Mouse (Mus musculus): ENCODE data around the gene Otud7a. TPM values are rescaled to one million over a fixed set of nuclear protein-coding genes. Genes with fewer than 3 reads are reported as not detected.

The Otud7a gene
- polyA plus RNA-seq, 1 experiment from 2014 or later, result 1.3 TPM

GRCm38 (mm10) chr7:63738142-63738541, 293.6 kb downstream of the Otud7a start:
- H3K4me2 ChIP-seq (replicated peaks; ENCODE audit: low read depth, low read length), result no peak overlapping the region
- no peak for DNase-seq (ENCODE audit: low spot score)
- H3K36me3 ChIP-seq (ENCODE audit: control insufficient read depth, insufficient read depth, low read length), result no peaks in the 10 kb centered on the region
- H3K9me3 ChIP-seq (ENCODE audit: control insufficient read depth, low read length), result no peaks in the 10 kb centered on the region
- no peak overlapping the region for H3K4me3 ChIP-seq (ENCODE audit: low read depth, low read length)
- ATAC-seq (ENCODE audit: low FRiP score), result no peak
- 81% methylated on average over 1 of the region's 1 CpGs for WGBS
- no peaks in the 10 kb centered on the region for H3K27me3 ChIP-seq (ENCODE audit: control insufficient read depth, insufficient read depth, low read length)
- no peaks in the 10 kb centered on the region for H3K4me1 ChIP-seq (replicated peaks; ENCODE audit: control insufficient read depth, insufficient read depth, low read length)
- H3K9ac ChIP-seq (ENCODE audit: low read depth, low read length), result no peak overlapping the region
- no peak overlapping the region for H3K27ac ChIP-seq (ENCODE audit: low read depth, low read length)

- Histone ChIP-seq H3K4me3 (ENCODE audit: low read depth, low read length) (no peak overlapping the region), H3K36me3 (ENCODE audit: control insufficient read depth, insufficient read depth, low read length) (no peaks in the 10 kb centered on the region), H3K27me3 (ENCODE audit: control insufficient read depth, insufficient read depth, low read length) (no peaks in the 10 kb centered on the region), H3K27ac (ENCODE audit: low read depth, low read length) (no peak overlapping the region), H3K4me2 (replicated peaks; ENCODE audit: low read depth, low read length) (no peak overlapping the region), H3K9ac (ENCODE audit: low read depth, low read length) (no peak overlapping the region), H3K4me1 (replicated peaks; ENCODE audit: control insufficient read depth, insufficient read depth, low read length) (no peaks in the 10 kb centered on the region), H3K9me3 (ENCODE audit: control insufficient read depth, low read length) (no peaks in the 10 kb centered on the region)
- WGBS, result 100% methylated on average over 1 of the region's 1 CpGs
- DNase-seq (ENCODE audit: low spot score) (no peak), ATAC-seq (ENCODE audit: low FRiP score) (no peak)
Measured at GRCm38 (mm10) chr7:63743116-63743515, 298.6 kb downstream of the Otud7a start.

- Histone ChIP-seq H3K27ac (ENCODE audit: low read depth, low read length) (no peak overlapping the region), H3K27me3 (ENCODE audit: control insufficient read depth, insufficient read depth, low read length) (peaks cover 25% of the 10 kb centered on the region), H3K4me1 (replicated peaks; ENCODE audit: control insufficient read depth, insufficient read depth, low read length) (no peaks in the 10 kb centered on the region; the same call in none of the 2 replicates), H3K36me3 (ENCODE audit: control insufficient read depth, insufficient read depth, low read length) (no peaks in the 10 kb centered on the region), H3K4me3 (ENCODE audit: low read depth, low read length) (no peak overlapping the region), H3K9me3 (ENCODE audit: control insufficient read depth, low read length) (no peaks in the 10 kb centered on the region), H3K9ac (ENCODE audit: low read depth, low read length) (no peak overlapping the region), H3K4me2 (replicated peaks; ENCODE audit: low read depth, low read length) (no peak overlapping the region)
- WGBS, result 50% methylated on average over 4 of the region's 4 CpGs
- DNase-seq (ENCODE audit: low spot score), result peak; percentile 77
- no peak for ATAC-seq (ENCODE audit: low FRiP score)
Measured at GRCm38 (mm10) chr7:63752081-63752480, 307.5 kb downstream of the Otud7a start.

- WGBS, result 18% methylated on average over 6 of the region's 6 CpGs
- H3K9ac ChIP-seq (ENCODE audit: low read depth, low read length), result no peak overlapping the region
- H3K36me3 ChIP-seq (ENCODE audit: control insufficient read depth, insufficient read depth, low read length), result no peaks in the 10 kb centered on the region
- DNase-seq (ENCODE audit: low spot score) (peak; percentile 74), ATAC-seq (ENCODE audit: low FRiP score) (peak; percentile 28)
- peaks cover 38% of the 10 kb centered on the region for H3K27me3 ChIP-seq (ENCODE audit: control insufficient read depth, insufficient read depth, low read length)
- H3K27ac ChIP-seq (ENCODE audit: low read depth, low read length), result no peak overlapping the region
- no peak overlapping the region for H3K4me3 ChIP-seq (ENCODE audit: low read depth, low read length)
- peaks cover 2% of the 10 kb centered on the region for H3K4me1 ChIP-seq (replicated peaks; ENCODE audit: control insufficient read depth, insufficient read depth, low read length)
- no peaks in the 10 kb centered on the region for H3K9me3 ChIP-seq (ENCODE audit: control insufficient read depth, low read length)
- no peak overlapping the region for H3K4me2 ChIP-seq (replicated peaks; ENCODE audit: low read depth, low read length)
Measured at GRCm38 (mm10) chr7:63753274-63753751, 308.8 kb downstream of the Otud7a start.

GRCm38 (mm10) chr7:63754573-63755475, 310.3 kb downstream of the Otud7a start:
- Histone ChIP-seq H3K4me1 (replicated peaks; ENCODE audit: control insufficient read depth, insufficient read depth, low read length) (peaks cover 2% of the 10 kb centered on the region), H3K27me3 (ENCODE audit: control insufficient read depth, insufficient read depth, low read length) (peaks cover 53% of the 10 kb centered on the region), H3K9me3 (ENCODE audit: control insufficient read depth, low read length) (no peaks in the 10 kb centered on the region), H3K36me3 (ENCODE audit: control insufficient read depth, insufficient read depth, low read length) (no peaks in the 10 kb centered on the region), H3K27ac (ENCODE audit: low read depth, low read length) (no peak overlapping the region), H3K4me3 (ENCODE audit: low read depth, low read length) (peak overlapping the region; percentile 37), H3K9ac (ENCODE audit: low read depth, low read length) (peak overlapping the region; percentile 50), H3K4me2 (replicated peaks; ENCODE audit: low read depth, low read length) (peak overlapping the region; percentile 89)
- WGBS, result 2% methylated on average over 42 of the region's 43 CpGs
- peak; percentile 47; the same call in 1 of the 2 replicates for ATAC-seq (ENCODE audit: low FRiP score)
- peak; percentile 49 for DNase-seq (ENCODE audit: low spot score)

- ATAC-seq (ENCODE audit: low FRiP score), result peak; percentile 56; the same call in 1 of the 2 replicates
- under 1% methylated on average over 13 of the region's 13 CpGs for WGBS
- Histone ChIP-seq H3K9ac (ENCODE audit: low read depth, low read length) (peak overlapping the region; percentile 50), H3K4me3 (ENCODE audit: low read depth, low read length) (peak overlapping the region; percentile 37), H3K4me1 (replicated peaks; ENCODE audit: control insufficient read depth, insufficient read depth, low read length) (peaks cover 2% of the 10 kb centered on the region), H3K9me3 (ENCODE audit: control insufficient read depth, low read length) (no peaks in the 10 kb centered on the region), H3K27me3 (ENCODE audit: control insufficient read depth, insufficient read depth, low read length) (peaks cover 57% of the 10 kb centered on the region), H3K4me2 (replicated peaks; ENCODE audit: low read depth, low read length) (peak overlapping the region; percentile 89), H3K36me3 (ENCODE audit: control insufficient read depth, insufficient read depth, low read length) (no peaks in the 10 kb centered on the region), H3K27ac (ENCODE audit: low read depth, low read length) (no peak overlapping the region)
- DNase-seq (ENCODE audit: low spot score), result peak; percentile 95
Measured at GRCm38 (mm10) chr7:63755476-63755948, 311.0 kb downstream of the Otud7a start.

- Histone ChIP-seq H3K4me1 (replicated peaks; ENCODE audit: control insufficient read depth, insufficient read depth, low read length) (peaks cover 2% of the 10 kb centered on the region), H3K9me3 (ENCODE audit: control insufficient read depth, low read length) (no peaks in the 10 kb centered on the region), H3K27ac (ENCODE audit: low read depth, low read length) (no peak overlapping the region), H3K4me2 (replicated peaks; ENCODE audit: low read depth, low read length) (peak overlapping the region; percentile 70), H3K27me3 (ENCODE audit: control insufficient read depth, insufficient read depth, low read length) (peaks cover 67% of the 10 kb centered on the region), H3K9ac (ENCODE audit: low read depth, low read length) (no peak overlapping the region), H3K4me3 (ENCODE audit: low read depth, low read length) (peak overlapping the region; percentile 42), H3K36me3 (ENCODE audit: control insufficient read depth, insufficient read depth, low read length) (no peaks in the 10 kb centered on the region)
- DNase-seq (ENCODE audit: low spot score) (no peak), ATAC-seq (ENCODE audit: low FRiP score) (no peak)
- 8% methylated on average over 25 of the region's 25 CpGs for WGBS
Measured at GRCm38 (mm10) chr7:63757136-63757677, 312.7 kb downstream of the Otud7a start.

- ATAC-seq (ENCODE audit: low FRiP score) (0 out of 2 replicates have a peak, but pooled peaks have one; percentile 1), DNase-seq (ENCODE audit: low spot score) (peak; percentile 56)
- Histone ChIP-seq H3K4me1 (replicated peaks; ENCODE audit: control insufficient read depth, insufficient read depth, low read length) (peaks cover 2% of the 10 kb centered on the region), H3K36me3 (ENCODE audit: control insufficient read depth, insufficient read depth, low read length) (no peaks in the 10 kb centered on the region), H3K27ac (ENCODE audit: low read depth, low read length) (no peak overlapping the region), H3K4me2 (replicated peaks; ENCODE audit: low read depth, low read length) (peak overlapping the region; percentile 70), H3K4me3 (ENCODE audit: low read depth, low read length) (peak overlapping the region; percentile 42), H3K9me3 (ENCODE audit: control insufficient read depth, low read length) (no peaks in the 10 kb centered on the region), H3K9ac (ENCODE audit: low read depth, low read length) (0 out of 2 replicates have a peak overlapping the region, but pooled peaks have one; percentile 23), H3K27me3 (ENCODE audit: control insufficient read depth, insufficient read depth, low read length) (peaks cover 70% of the 10 kb centered on the region)
- WGBS, result 1% methylated on average over 48 of the region's 85 CpGs
Measured at GRCm38 (mm10) chr7:63757678-63758239, 313.2 kb downstream of the Otud7a start.

All from hindbrain, embryonic 11.5 days (tissue).